Mouse (Mus musculus) midbrain, embryonic 11.5 days (tissue): ENCODE measurements around the gene Arid3c. TPM values are rescaled to one million over a fixed set of nuclear protein-coding genes. Genes with fewer than 3 reads are reported as not detected.

Experiments
- ATAC-seq: fragments of 200-750 bp; cut with Nextera tagmentation; 2 replicates; pipeline ENCODE4 v1.8.0; 2017; ENCODE audit warnings: moderate TSS enrichment, moderate library complexity; ENCODE audit not compliant: low FRiP score
- DNase-seq: peaks from one replicate; pipeline ENCODE4 v3.0.0; 2015; ENCODE audit warnings: low spot score; ENCODE audit errors: missing footprints
- H3K27ac ChIP-seq: fragments of 300-500 bp; sonication (generic); 2 replicates; pipeline ENCODE4 v1.5.1; 2014; ENCODE audit warnings: low read depth, low read length
- H3K27me3 ChIP-seq: fragments of 300-500 bp; sonication (generic); 2 replicates; pipeline ENCODE4 v1.6.1; 2014; ENCODE audit warnings: mild to moderate bottlenecking, low read length, moderate library complexity, mixed read lengths; ENCODE audit not compliant: control insufficient read depth, insufficient read depth
- H3K36me3 ChIP-seq: fragments of 300-500 bp; sonication (generic); 2 replicates; pipeline ENCODE4 v1.6.1; 2014; ENCODE audit warnings: mild to moderate bottlenecking, low read length, moderate library complexity, mixed read lengths; ENCODE audit not compliant: control insufficient read depth, insufficient read depth
- H3K4me1 ChIP-seq: fragments of 300-500 bp; sonication (generic); 2 replicates; pipeline ENCODE4 v1.6.1; 2014; ENCODE audit warnings: low read length; ENCODE audit not compliant: control insufficient read depth, insufficient read depth
- H3K4me2 ChIP-seq: fragments of 300-500 bp; sonication (generic); 2 replicates; pipeline ENCODE4 v1.6.1; 2014; ENCODE audit warnings: mild to moderate bottlenecking, moderate library complexity
- H3K4me3 ChIP-seq: fragments of 300-500 bp; sonication (generic); 2 replicates; pipeline ENCODE4 v1.5.1; 2014; ENCODE audit warnings: low read depth, low read length
- H3K9ac ChIP-seq: fragments of 300-500 bp; sonication (generic); 2 replicates; pipeline ENCODE4 v1.6.1; 2014; ENCODE audit warnings: low read length
- H3K9me3 ChIP-seq: fragments of 300-500 bp; sonication (generic); 2 replicates; pipeline ENCODE4 v1.6.1; 2016; ENCODE audit warnings: low read length; ENCODE audit not compliant: control insufficient read depth
- WGBS: fragments of 180-500 bp; shearing (Covaris S2); extraction: QIAGEN DNeasy Blood & Tissue Kit; methylation state at CpG from one replicate; pipeline ENCODE4 v1.1.7; 2014; 5-methylcytosine and 5-hydroxymethylcytosine counted together
- polyA plus RNA-seq: library from polyadenylated mRNA; unstranded; fragments of >200 nt; fragmentation: Nextera tagmentation; extraction: Ambion mirVana; gene quantifications from 2 replicates; pipeline ENCODE4 v1.2.1, GENCODE M21; 2014

The Arid3c gene
- polyA plus RNA-seq, 1 experiment from 2014 or later, result 1.8 TPM

- DNase-seq (peak; percentile 100), ATAC-seq (peak; percentile 82)
- Histone ChIP-seq H3K36me3 (0 out of 2 replicates have a peak, but pooled peaks cover 3% of the 10 kb centered on the region), H3K4me2 (peak within 1 kb of the TSS; percentile 85), H3K9me3 (no peaks in the 10 kb centered on the region), H3K27me3 (no peaks in the 10 kb centered on the region), H3K4me3 (peak within 1 kb of the TSS; percentile 84), H3K4me1 (peaks cover 22% of the 10 kb centered on the region), H3K9ac (peak within 1 kb of the TSS; percentile 97), H3K27ac (peak within 1 kb of the TSS; percentile 40; the same call in 1 of the 2 replicates)
- WGBS, result under 1% methylated on average over 61 of the region's 61 CpGs
Measured at GRCm38 (mm10) chr4:41713197-41714067, 17.5 kb downstream of the Arid3c start, which contains the start of gene Rpp25l. TSS of gene Rpp25l (minus strand) at chr4:41713534.

DNA sequence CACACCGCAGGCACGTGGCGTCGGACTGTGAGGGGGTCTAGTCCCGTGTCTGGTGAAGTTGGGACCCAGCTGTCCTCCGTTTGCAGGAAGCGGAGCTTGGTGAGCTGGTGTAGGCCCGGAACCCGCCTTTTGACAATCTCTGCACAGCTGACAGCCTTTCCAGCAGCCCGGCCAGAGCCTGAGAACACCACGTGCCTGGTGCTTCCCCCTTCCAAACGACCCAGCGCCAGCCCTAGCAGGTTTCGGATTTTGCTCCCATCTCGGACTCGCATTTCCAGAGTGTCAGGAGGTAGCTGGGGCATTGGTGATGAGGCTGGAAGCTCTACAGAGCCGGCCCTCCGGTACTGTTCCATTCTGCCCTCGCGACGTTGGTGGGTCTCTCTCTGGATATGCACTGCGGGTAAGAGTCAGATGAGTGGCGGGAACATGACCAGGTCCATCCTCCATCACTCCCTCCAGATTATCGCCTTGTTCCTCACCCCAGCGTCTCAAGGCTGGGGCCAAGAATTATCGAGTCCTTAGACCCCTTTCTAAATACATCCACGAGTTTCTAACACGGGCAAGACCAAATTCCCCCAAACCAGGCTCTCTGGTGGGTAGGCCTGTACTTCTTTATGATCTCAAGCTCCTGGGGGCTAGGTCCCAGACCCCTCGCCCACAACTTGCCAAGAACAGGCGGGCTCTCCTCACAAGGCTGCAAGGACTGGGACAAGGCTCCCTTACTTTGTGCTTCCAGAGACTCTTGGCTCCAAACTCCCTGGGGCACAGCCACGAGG is 18.3 kb downstream of the Arid3c start:
- Histone ChIP-seq H3K9ac (peak overlapping the region; percentile 97), H3K9me3 (no peaks in the 10 kb centered on the region), H3K4me1 (peaks cover 25% of the 10 kb centered on the region), H3K4me3 (peak overlapping the region; percentile 84), H3K27ac (peak overlapping the region; percentile 40; the same call in 1 of the 2 replicates), H3K27me3 (no peaks in the 10 kb centered on the region), H3K36me3 (0 out of 2 replicates have a peak, but pooled peaks cover 3% of the 10 kb centered on the region), H3K4me2 (peak overlapping the region; percentile 85)
- ATAC-seq (peak; percentile 14; the same call in 1 of the 2 replicates), DNase-seq (peak; percentile 91)
- 45% methylated on average over 31 of the region's 31 CpGs for WGBS

- Histone ChIP-seq H3K4me3 (peak overlapping the region; percentile 84), H3K27me3 (no peaks in the 10 kb centered on the region), H3K9me3 (no peaks in the 10 kb centered on the region), H3K4me1 (peaks cover 33% of the 10 kb centered on the region), H3K27ac (no peak overlapping the region), H3K9ac (peak overlapping the region; percentile 14; the same call in 1 of the 2 replicates), H3K4me2 (peak overlapping the region; percentile 85), H3K36me3 (no peaks in the 10 kb centered on the region)
- 80% methylated on average over 16 of the region's 16 CpGs for WGBS
- DNase-seq (peak; percentile 80), ATAC-seq (no peak)
Measured at GRCm38 (mm10) chr4:41711705-41712375, 19.1 kb downstream of the Arid3c start.

GRCm38 (mm10) chr4:41710229-41710628 is 20.7 kb downstream of the Arid3c start:
- Histone ChIP-seq H3K9ac (no peak overlapping the region), H3K27ac (no peak overlapping the region), H3K4me2 (no peak overlapping the region), H3K4me1 (peaks cover 39% of the 10 kb centered on the region), H3K4me3 (no peak overlapping the region), H3K36me3 (no peaks in the 10 kb centered on the region), H3K27me3 (peaks cover 2% of the 10 kb centered on the region; the same call in 1 of the 2 replicates), H3K9me3 (no peaks in the 10 kb centered on the region)
- 69% methylated on average over 4 of the region's 4 CpGs for WGBS
- DNase-seq, result peak; percentile 44
- no peak for ATAC-seq

GRCm38 (mm10) chr4:41708192-41708745 is 22.7 kb downstream of the Arid3c start:
- ATAC-seq (no peak), DNase-seq (peak; percentile 96)
- H3K27ac ChIP-seq, result no peak overlapping the region
- H3K4me3 ChIP-seq, result no peak overlapping the region
- WGBS, result 49% methylated on average over 8 of the region's 8 CpGs
- no peak overlapping the region for H3K9ac ChIP-seq
- H3K4me2 ChIP-seq, result no peak overlapping the region
- H3K27me3 ChIP-seq, result peaks cover 2% of the 10 kb centered on the region; the same call in 1 of the 2 replicates
- H3K4me1 ChIP-seq, result peaks cover 35% of the 10 kb centered on the region
- H3K36me3 ChIP-seq, result no peaks in the 10 kb centered on the region
- no peaks in the 10 kb centered on the region for H3K9me3 ChIP-seq

DNA sequence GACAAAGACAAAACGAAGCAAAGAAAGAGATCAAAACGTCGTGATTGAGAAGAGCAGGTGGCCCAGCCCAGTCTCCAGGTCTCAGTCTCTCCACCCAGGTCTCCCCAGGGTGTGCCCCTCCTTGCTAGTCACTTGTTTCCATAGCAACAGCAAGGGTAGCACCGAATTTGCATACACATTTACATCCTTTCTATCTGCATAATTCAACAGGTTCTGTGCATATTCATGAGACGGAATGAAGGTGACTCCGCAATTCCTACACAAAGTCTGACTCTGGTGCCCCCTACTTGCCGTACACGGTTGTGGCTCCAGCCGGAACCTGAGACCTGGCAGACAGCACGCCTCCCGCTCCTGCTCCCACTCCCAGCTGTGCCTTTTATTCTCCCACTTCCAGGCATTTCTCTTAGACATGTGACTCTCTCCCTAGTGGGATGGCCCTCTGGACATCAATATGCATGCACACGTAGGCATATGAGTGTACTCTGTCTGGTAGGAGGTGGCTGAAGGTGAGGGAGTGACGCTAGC is 23.9 kb downstream of the Arid3c start:
- no peak overlapping the region for H3K9ac ChIP-seq
- peaks cover 26% of the 10 kb centered on the region for H3K4me1 ChIP-seq
- peak overlapping the region; percentile 22; the same call in 1 of the 2 replicates for H3K4me2 ChIP-seq
- no peak overlapping the region; the same call in 1 of the 2 replicates for H3K4me3 ChIP-seq
- no peaks in the 10 kb centered on the region for H3K36me3 ChIP-seq
- H3K27me3 ChIP-seq, result peaks cover 2% of the 10 kb centered on the region; the same call in 1 of the 2 replicates
- H3K27ac ChIP-seq, result no peak overlapping the region
- WGBS, result 2% methylated on average over 13 of the region's 13 CpGs
- ATAC-seq (peak; percentile 78), DNase-seq (peak; percentile 95)
- H3K9me3 ChIP-seq, result no peaks in the 10 kb centered on the region

- Histone ChIP-seq H3K27ac (no peak overlapping the region), H3K9me3 (no peaks in the 10 kb centered on the region), H3K4me1 (peaks cover 20% of the 10 kb centered on the region), H3K4me3 (no peak overlapping the region), H3K4me2 (no peak overlapping the region), H3K27me3 (peaks cover 2% of the 10 kb centered on the region; the same call in 1 of the 2 replicates), H3K36me3 (no peaks in the 10 kb centered on the region), H3K9ac (no peak overlapping the region)
- DNase-seq (peak; percentile 87), ATAC-seq (peak; percentile 36; the same call in 1 of the 2 replicates)
- WGBS, result 74% methylated on average over 19 of the region's 19 CpGs
Measured at GRCm38 (mm10) chr4:41705922-41706754, 24.8 kb downstream of the Arid3c start.
